Mouse (Mus musculus) small intestine, adult 2 months (tissue): ENCODE measurements around the gene Pdgfra. TPM values are rescaled to one million over a fixed set of nuclear protein-coding genes. Genes with fewer than 3 reads are reported as not detected.

Experiments
- H3K27ac ChIP-seq: fragments of 200-500 bp; 2 replicates; pipeline ENCODE4 v1.5.1; 2012; ENCODE audit warnings: low read depth, low read length, control low read depth, inconsistent platforms; ENCODE audit not compliant: insufficient read depth
- H3K27me3 ChIP-seq: fragments of 200-500 bp; 2 replicates; pipeline ENCODE4 v1.6.1; 2012; ENCODE audit warnings: mild to moderate bottlenecking, moderate library complexity, low read length, inconsistent platforms; ENCODE audit not compliant: control insufficient read depth, insufficient read depth
- H3K36me3 ChIP-seq: fragments of 200-500 bp; 2 replicates; pipeline ENCODE4 v1.6.1; 2012; ENCODE audit warnings: mild to moderate bottlenecking, low read length, control low read depth, inconsistent platforms; ENCODE audit not compliant: control insufficient read depth, insufficient read depth
- H3K4me1 ChIP-seq: fragments of 200-500 bp; 2 replicates; pipeline ENCODE4 v1.6.1; 2012; ENCODE audit warnings: low read length, inconsistent platforms, mixed read lengths; ENCODE audit not compliant: control insufficient read depth, insufficient read depth, insufficient read length
- H3K4me3 ChIP-seq: fragments of 200-500 bp; 2 replicates; pipeline ENCODE4 v1.5.1; 2012; ENCODE audit warnings: low read depth, mild to moderate bottlenecking, control low read depth, inconsistent platforms, low read length, moderate library complexity
- CTCF ChIP-seq: fragments of 200-500 bp; IDR thresholded peaks from 2 replicates; pipeline ENCODE4 v1.5.1; 2012; ENCODE audit warnings: low read depth, mild to moderate bottlenecking, control low read depth, inconsistent platforms, low read length, moderate library complexity, mixed read lengths; ENCODE audit not compliant: insufficient replicate concordance, insufficient read length; ENCODE audit errors: extremely low read depth
- POLR2A ChIP-seq: fragments of 200-500 bp; IDR thresholded peaks from 2 replicates; pipeline ENCODE4 v1.6.1; 2012; ENCODE audit warnings: low read depth, mild to moderate bottlenecking, control low read depth, inconsistent platforms, low read length, moderate library complexity
- WGBS: fragments of 180-500 bp; shearing (Covaris S2); methylation state at CpG from one replicate; pipeline ENCODE4 v1.1.7; 2018; 5-methylcytosine and 5-hydroxymethylcytosine counted together
- polyA plus RNA-seq: library from polyadenylated mRNA; depleted of rRNA; stranded (reverse); fragments of >200 nt; gene quantifications from 2 replicates; pipeline ENCODE4 v1.2.3, GENCODE M21; 2012

Pdgfra gene
- polyA plus RNA-seq, 1 experiment = 13.9 TPM

DNA sequence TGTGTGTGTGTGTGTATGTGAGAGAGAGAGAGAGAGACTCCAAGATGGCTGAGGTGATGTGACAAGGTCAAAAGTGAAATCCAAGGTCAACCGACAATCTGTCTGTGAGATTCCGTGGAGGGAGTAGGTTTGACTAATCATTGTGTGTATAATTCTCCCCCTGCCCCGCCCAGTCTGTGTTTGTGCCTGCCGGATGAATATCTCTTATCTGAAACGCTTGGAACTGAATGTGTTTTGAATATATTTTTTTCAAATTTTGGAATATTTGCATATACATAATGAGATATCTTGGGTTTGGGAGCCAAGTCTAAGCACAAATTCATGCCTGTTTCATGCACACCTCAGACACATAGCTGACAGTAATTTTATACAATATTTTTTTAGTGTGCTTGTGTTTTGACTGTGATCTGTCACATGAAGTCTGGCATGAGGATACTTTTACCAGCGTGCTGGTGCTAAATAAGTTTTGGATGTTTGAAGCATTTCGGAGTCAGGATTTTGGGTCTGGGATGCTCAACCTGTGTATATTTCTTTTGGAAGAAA lies 32.7 kb downstream of the Pdgfra start:
- no peaks in the 10 kb centered on the region for H3K27me3 ChIP-seq
- H3K27ac ChIP-seq = no peak overlapping the region
- H3K4me3 ChIP-seq = no peak overlapping the region
- TF ChIP-seq POLR2A = no peak
- TF ChIP-seq CTCF = no peak
- 40% methylated on average over 7 of the region's 7 CpGs for WGBS
- no peaks in the 10 kb centered on the region for H3K36me3 ChIP-seq
- no peaks in the 10 kb centered on the region for H3K4me1 ChIP-seq

DNA sequence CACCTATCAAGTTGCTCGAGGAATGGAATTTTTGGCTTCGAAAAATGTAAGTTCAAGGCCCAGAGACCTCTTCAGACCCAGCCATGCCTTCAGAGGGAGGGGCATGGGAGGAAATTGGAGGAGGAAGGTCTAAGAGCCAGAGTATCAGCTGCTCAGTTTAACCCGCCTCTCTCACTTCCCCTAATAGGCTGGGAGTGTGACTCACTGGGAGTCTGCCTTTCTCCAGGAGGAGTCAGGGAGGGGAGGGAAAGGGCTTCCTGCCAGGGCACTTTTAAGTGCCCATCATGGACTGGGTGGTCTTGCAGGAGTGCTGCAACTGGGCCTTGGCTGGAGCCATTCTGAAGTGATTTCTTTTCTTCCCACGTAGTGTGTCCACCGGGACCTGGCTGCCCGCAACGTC lies 33.5 kb downstream of the Pdgfra start:
- Histone ChIP-seq H3K36me3 (no peaks in the 10 kb centered on the region), H3K4me3 (no peak overlapping the region), H3K27me3 (no peaks in the 10 kb centered on the region), H3K4me1 (no peaks in the 10 kb centered on the region), H3K27ac (no peak overlapping the region)
- WGBS = 66% methylated on average over 7 of the region's 7 CpGs
- TF ChIP-seq POLR2A (no peak), CTCF (no peak)

DNA sequence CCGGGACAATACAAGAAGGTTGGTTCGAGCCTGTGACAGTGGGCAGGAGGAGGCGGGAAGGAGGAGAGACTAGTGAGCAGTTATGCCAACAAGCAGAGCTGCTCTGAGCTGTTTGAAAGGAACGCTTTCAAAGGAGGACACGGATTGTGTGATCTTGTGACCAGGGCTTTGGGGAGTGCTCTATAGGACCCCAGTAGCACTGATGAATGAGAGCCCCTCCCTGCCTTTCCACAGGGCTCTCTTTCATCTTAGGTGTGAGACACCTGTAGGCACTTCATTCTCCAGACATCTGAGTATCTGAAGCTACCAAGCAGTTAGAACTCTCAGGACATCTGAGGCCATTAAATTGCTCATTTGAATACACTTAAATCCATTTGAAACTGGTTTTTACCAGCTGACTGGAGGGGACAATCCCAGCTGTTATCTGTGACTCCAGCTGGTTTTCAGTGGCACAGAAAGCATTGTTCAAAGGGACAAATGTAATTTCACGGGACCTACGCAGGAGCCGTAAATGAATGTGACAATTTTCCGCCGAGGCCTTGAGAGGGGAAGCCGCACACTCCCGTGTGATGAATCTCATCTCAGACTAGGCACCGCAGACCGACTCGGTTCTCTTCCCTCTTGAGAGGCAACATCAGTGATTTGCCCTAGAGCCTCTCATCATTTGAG lies 37.4 kb downstream of the Pdgfra start:
- no peak for TF ChIP-seq POLR2A
- TF ChIP-seq CTCF = no peak
- Histone ChIP-seq H3K36me3 (no peaks in the 10 kb centered on the region), H3K4me3 (no peak overlapping the region), H3K27me3 (no peaks in the 10 kb centered on the region), H3K27ac (no peak overlapping the region), H3K4me1 (no peaks in the 10 kb centered on the region)
- WGBS = 81% methylated on average over 15 of the region's 15 CpGs

DNA sequence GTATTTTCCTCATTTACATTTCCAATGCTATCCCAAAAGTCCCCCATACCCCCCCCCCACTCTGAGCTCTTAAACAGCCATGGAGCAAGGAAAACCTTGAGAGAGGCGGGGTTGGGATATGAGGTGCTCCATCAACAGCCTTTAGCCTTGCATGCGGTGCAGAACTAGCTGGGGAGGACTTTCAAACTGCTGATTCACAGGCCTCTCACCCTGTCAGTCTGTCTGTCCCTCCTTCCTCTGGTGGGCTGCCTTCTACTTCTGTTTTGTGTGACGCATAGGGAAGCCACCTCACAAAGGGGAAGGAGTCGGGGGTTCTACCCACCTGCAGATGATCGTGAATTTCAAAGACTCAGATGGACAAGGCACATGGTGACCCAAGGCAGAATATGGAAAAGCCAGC lies 41.0 kb downstream of the Pdgfra start:
- H3K27me3 ChIP-seq = no peaks in the 10 kb centered on the region
- H3K4me1 ChIP-seq = no peaks in the 10 kb centered on the region
- 76% methylated on average over 5 of the region's 5 CpGs for WGBS
- H3K27ac ChIP-seq = no peak overlapping the region
- no peaks in the 10 kb centered on the region for H3K36me3 ChIP-seq
- H3K4me3 ChIP-seq = no peak overlapping the region
- no peak for TF ChIP-seq CTCF
- no peak for TF ChIP-seq POLR2A

DNA sequence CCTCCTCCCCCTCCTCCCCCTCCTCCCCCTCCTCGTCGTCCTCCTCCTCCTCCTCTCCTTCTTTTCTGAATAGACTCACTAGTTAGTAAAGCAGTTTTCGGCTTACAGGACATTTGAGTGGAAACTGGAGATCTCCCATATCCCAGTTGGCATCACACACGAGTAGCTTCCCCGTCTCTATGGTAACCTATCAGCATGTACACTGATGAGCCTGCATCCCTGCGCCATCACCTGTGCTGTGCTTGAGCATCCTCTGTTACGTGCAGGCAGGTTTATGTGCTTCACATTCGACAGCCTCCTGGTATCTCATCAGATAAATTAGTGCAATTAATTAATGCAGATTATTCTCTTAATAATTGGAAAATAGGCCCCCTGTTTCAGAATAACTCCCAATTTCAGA lies 46.3 kb downstream of the Pdgfra start:
- Histone ChIP-seq H3K4me3 (no peak overlapping the region), H3K36me3 (no peaks in the 10 kb centered on the region), H3K27me3 (no peaks in the 10 kb centered on the region), H3K27ac (no peak overlapping the region), H3K4me1 (no peaks in the 10 kb centered on the region)
- no peak for TF ChIP-seq POLR2A
- no peak for TF ChIP-seq CTCF
- 79% methylated on average over 8 of the region's 8 CpGs for WGBS

DNA sequence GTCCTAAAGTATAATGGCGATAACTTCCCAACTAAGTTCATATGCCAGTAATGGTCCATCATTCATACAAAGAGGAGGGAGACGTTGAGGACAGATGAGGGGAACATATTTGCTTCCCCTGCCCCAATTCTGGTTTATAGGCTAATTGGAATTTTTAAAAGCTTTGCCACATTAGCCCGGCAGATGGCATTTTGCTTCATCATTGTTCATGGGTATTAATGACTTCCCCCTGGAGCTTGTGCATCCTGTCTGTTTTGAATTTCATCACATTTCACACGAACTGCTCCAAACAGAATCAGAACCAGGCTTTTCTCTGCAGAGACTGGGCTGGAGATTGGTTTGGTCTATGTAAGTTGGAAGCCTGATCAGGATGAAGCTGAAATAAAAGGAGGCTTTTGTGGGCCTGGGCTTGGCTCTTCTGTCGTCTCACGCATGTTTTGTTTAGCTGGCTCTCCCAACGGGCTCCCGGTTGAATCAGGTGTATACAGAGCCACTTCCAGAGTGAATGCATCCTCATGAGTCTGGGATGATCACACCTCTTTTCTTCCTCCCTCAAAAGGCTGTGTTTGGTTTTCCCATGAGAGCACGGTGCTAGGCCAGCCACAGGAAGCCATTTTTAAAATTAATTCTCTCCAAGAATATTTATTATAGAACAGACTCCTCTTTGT lies 47.7 kb downstream of the Pdgfra start:
- WGBS = 75% methylated on average over 9 of the region's 9 CpGs

DNA sequence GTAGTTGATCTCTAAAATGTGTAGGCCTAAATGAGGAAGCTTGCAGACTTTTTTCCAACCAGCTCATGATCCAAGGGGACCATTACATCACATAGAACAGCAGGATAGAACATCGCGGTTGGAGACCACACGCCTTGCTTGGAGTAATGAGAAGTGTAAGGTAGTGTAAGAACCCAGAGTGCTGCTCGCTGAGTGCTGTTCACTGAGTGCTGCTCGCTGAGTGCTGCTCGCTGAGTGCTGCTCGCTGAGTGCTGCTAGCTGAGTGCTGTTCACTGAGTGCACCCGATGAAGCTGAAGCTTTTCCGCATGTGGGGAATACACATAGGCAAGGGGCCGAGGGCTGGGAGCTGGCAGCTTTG lies 48.3 kb downstream of the Pdgfra start:
- no peak for TF ChIP-seq CTCF
- TF ChIP-seq POLR2A = no peak
- Histone ChIP-seq H3K27me3 (no peaks in the 10 kb centered on the region), H3K4me1 (no peaks in the 10 kb centered on the region), H3K36me3 (no peaks in the 10 kb centered on the region), H3K4me3 (no peak overlapping the region), H3K27ac (no peak overlapping the region)
- 92% methylated on average over 10 of the region's 10 CpGs for WGBS

More for the DNA sequence above, 47.7 kb downstream of the Pdgfra start:
- TF ChIP-seq POLR2A = no peak
- no peak for TF ChIP-seq CTCF
- Histone ChIP-seq H3K27me3 (no peaks in the 10 kb centered on the region), H3K36me3 (no peaks in the 10 kb centered on the region), H3K4me3 (no peak overlapping the region), H3K4me1 (no peaks in the 10 kb centered on the region), H3K27ac (no peak overlapping the region)
